Mouse (Mus musculus) stomach, embryonic 14.5 days (tissue): ENCODE data around the gene Chic2. TPM values are rescaled to one million over a fixed set of nuclear protein-coding genes. Genes with fewer than 3 reads are reported as not detected.

Experiments
- ATAC-seq: fragments of 200-750 bp; cut with Nextera tagmentation; 2 replicates; pipeline ENCODE4 v1.8.0; 2017; ENCODE audit warnings: low read depth, moderate TSS enrichment; ENCODE audit not compliant: insufficient number of reproducible peaks, insufficient read depth, low FRiP score
- H3K27ac ChIP-seq: fragments of 300-500 bp; sonication (generic); 2 replicates; pipeline ENCODE4 v1.5.1; 2014; ENCODE audit warnings: mild to moderate bottlenecking, low read length, moderate library complexity, mixed read lengths
- H3K27me3 ChIP-seq: fragments of 300-500 bp; sonication (generic); 2 replicates; pipeline ENCODE4 v1.6.1; 2014; ENCODE audit warnings: low read length, control low read depth, mixed read lengths; ENCODE audit not compliant: control insufficient read depth, insufficient read depth
- H3K36me3 ChIP-seq: fragments of 300-500 bp; sonication (generic); 2 replicates; pipeline ENCODE4 v1.6.1; 2014; ENCODE audit warnings: mild to moderate bottlenecking, control low read depth, low read length, moderate library complexity, mixed read lengths; ENCODE audit not compliant: control insufficient read depth, insufficient read depth
- H3K4me1 ChIP-seq: fragments of 300-500 bp; sonication (generic); 2 replicates; pipeline ENCODE4 v1.6.1; 2014; ENCODE audit warnings: low read length, control low read depth, mixed read lengths; ENCODE audit not compliant: control insufficient read depth, insufficient read depth
- H3K4me2 ChIP-seq: fragments of 300-500 bp; sonication (generic); replicated peaks from 2 replicates; pipeline ENCODE4 v1.6.1; 2014; ENCODE audit warnings: low read depth, low read length, control low read depth
- H3K4me3 ChIP-seq: fragments of 300-500 bp; sonication (generic); 2 replicates; pipeline ENCODE4 v1.5.1; 2014; ENCODE audit warnings: low read depth, low read length, control low read depth
- H3K9ac ChIP-seq: fragments of 300-500 bp; sonication (generic); replicated peaks from 2 replicates; pipeline ENCODE4 v1.6.1; 2014; ENCODE audit warnings: low read depth, mild to moderate bottlenecking, control low read depth, low read length, moderate library complexity, mixed read lengths
- H3K9me3 ChIP-seq: fragments of 300-500 bp; sonication (generic); 2 replicates; pipeline ENCODE4 v1.6.1; 2016; ENCODE audit warnings: low read depth, low read length, control low read depth; ENCODE audit not compliant: control insufficient read depth
- WGBS: fragments of 180-500 bp; shearing (Covaris S2); extraction: QIAGEN DNeasy Blood & Tissue Kit; methylation state at CpG from one replicate; pipeline ENCODE4 v1.1.7; 2014; 5-methylcytosine and 5-hydroxymethylcytosine counted together
- polyA plus RNA-seq: library from polyadenylated mRNA; unstranded; fragments of >200 nt; fragmentation: Nextera tagmentation; extraction: Ambion mirVana; gene quantifications from 2 replicates; pipeline ENCODE4 v1.2.1, GENCODE M21; 2014

Gene Chic2
- polyA plus RNA-seq, 1 experiment from 2014 or later, result 42.7 TPM

GRCm38 (mm10) chr5:75072532-75072931 lies 28.0 kb upstream of the Chic2 start:
- WGBS, result 15% methylated on average over 4 of the region's 4 CpGs
- Histone ChIP-seq H3K9me3 (no peaks in the 10 kb centered on the region), H3K9ac (no peak overlapping the region), H3K27ac (no peak overlapping the region), H3K4me1 (peaks cover 7% of the 10 kb centered on the region), H3K27me3 (peaks cover 73% of the 10 kb centered on the region), H3K4me3 (no peak overlapping the region), H3K36me3 (no peaks in the 10 kb centered on the region), H3K4me2 (no peak overlapping the region)
- no peak for ATAC-seq

DNA sequence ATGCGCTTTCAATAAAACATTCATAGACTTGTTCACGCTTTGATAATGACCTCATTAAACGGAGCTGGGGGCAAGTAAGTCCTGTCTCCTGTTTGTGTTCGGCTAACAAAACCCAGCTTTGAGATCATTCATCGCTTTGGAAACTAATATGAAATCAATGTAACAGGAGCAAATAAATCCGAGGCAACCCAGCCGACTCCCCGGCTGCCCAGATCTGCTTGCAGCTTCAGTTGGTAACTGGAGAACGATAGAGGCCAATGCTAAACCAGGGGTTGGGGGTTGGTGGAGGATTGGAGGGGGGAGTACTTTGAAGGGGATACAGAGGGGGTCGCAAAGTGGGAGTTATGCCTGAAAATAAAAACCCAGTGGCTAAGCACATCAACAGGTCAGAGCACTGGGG lies 27.4 kb upstream of the Chic2 start:
- no peak overlapping the region for H3K9ac ChIP-seq
- 6% methylated on average over 10 of the region's 10 CpGs for WGBS
- no peaks in the 10 kb centered on the region for H3K9me3 ChIP-seq
- no peaks in the 10 kb centered on the region for H3K36me3 ChIP-seq
- H3K4me3 ChIP-seq, result no peak overlapping the region
- H3K4me2 ChIP-seq, result no peak overlapping the region
- H3K27me3 ChIP-seq, result peaks cover 73% of the 10 kb centered on the region
- H3K27ac ChIP-seq, result no peak overlapping the region
- H3K4me1 ChIP-seq, result peaks cover 7% of the 10 kb centered on the region
- ATAC-seq, result no peak

DNA sequence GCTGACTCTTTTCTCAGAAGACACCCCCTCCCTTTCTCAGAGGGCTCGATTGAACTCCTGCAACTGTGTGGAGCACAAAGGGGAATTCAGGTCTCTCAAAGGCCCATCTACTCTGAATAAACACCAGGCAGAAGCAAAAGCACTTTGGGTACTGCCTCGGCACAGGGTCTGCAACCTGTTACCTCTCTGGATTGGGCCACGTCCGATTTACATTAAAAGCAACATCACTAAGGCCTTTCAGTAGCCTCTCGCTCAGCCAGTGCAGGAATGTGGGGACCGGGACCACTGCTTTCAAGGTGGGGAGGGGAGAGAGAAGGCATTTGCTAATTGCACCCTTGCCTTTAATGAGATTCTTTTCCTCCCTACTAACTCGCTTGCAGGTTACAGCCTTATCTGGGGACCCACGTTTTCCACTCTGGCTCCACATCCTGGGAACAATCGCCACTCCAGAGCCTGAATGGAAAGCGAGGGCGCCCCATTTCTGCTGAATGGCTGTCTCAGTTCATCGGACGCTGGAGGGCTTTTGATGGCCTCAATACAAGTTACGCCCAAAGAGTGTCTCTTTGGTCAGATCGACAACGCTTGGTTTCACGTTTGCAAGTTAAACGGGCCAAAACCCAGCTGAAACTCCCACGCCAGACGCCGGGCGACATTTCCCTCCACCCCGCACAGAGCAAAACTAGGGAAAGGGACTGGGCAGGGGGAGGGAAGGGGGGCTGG lies 26.2 kb upstream of the Chic2 start:
- no peak overlapping the region for H3K4me3 ChIP-seq
- no peaks in the 10 kb centered on the region for H3K36me3 ChIP-seq
- no peak overlapping the region for H3K27ac ChIP-seq
- peaks cover 63% of the 10 kb centered on the region for H3K27me3 ChIP-seq
- H3K9ac ChIP-seq, result no peak overlapping the region
- peaks cover 4% of the 10 kb centered on the region for H3K4me1 ChIP-seq
- no peaks in the 10 kb centered on the region for H3K9me3 ChIP-seq
- ATAC-seq, result no peak
- 4% methylated on average over 23 of the region's 23 CpGs for WGBS
- H3K4me2 ChIP-seq, result no peak overlapping the region

DNA sequence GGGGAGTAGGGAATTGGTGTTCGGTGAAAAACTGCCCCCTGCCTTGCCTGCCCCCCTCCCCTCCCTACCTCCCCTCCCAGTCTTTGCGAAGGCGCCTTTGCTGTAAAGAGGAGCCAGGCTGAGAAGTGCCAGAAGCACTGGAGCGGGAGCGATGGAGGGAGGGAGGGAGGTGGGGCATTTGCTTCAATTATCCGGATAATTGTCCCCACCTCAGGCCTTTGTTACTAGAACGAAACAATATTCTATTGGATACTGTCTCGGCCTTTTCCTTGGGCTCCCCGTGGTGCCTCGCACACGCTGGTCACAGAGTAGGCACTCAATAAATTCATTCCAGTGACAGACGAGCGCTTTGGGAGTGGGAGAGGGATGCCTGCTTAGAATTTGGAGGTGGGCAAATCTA lies 25.6 kb upstream of the Chic2 start:
- Histone ChIP-seq H3K4me2 (no peak overlapping the region), H3K36me3 (no peaks in the 10 kb centered on the region), H3K27ac (no peak overlapping the region), H3K9me3 (0 out of 2 replicates have a peak, but pooled peaks cover 5% of the 10 kb centered on the region), H3K27me3 (peaks cover 56% of the 10 kb centered on the region), H3K9ac (no peak overlapping the region), H3K4me1 (no peaks in the 10 kb centered on the region; the same call in 1 of the 2 replicates), H3K4me3 (no peak overlapping the region)
- WGBS, result 5% methylated on average over 13 of the region's 13 CpGs
- no peak for ATAC-seq

- H3K36me3 ChIP-seq, result no peaks in the 10 kb centered on the region
- 0 out of 2 replicates have a peak, but pooled peaks cover 7% of the 10 kb centered on the region for H3K9me3 ChIP-seq
- peak overlapping the region; percentile 48 for H3K4me3 ChIP-seq
- peak; percentile 81 for ATAC-seq
- 2% methylated on average over 29 of the region's 30 CpGs for WGBS
- peak overlapping the region; percentile 72 for H3K4me2 ChIP-seq
- H3K9ac ChIP-seq, result peak overlapping the region; percentile 38; the same call in 1 of the 2 replicates
- H3K27me3 ChIP-seq, result peaks cover 28% of the 10 kb centered on the region
- H3K4me1 ChIP-seq, result no peaks in the 10 kb centered on the region
- H3K27ac ChIP-seq, result no peak overlapping the region
These were observed 22.7 kb upstream of the Chic2 start for GRCm38 (mm10) chr5:75067125-75067756.

GRCm38 (mm10) chr5:75066715-75067114 lies 22.1 kb upstream of the Chic2 start:
- peak overlapping the region; percentile 48 for H3K4me3 ChIP-seq
- H3K36me3 ChIP-seq, result no peaks in the 10 kb centered on the region
- no peaks in the 10 kb centered on the region for H3K4me1 ChIP-seq
- H3K9me3 ChIP-seq, result 0 out of 2 replicates have a peak, but pooled peaks cover 7% of the 10 kb centered on the region
- 6% methylated on average over 7 of the region's 10 CpGs for WGBS
- peaks cover 28% of the 10 kb centered on the region for H3K27me3 ChIP-seq
- no peak overlapping the region for H3K9ac ChIP-seq
- H3K27ac ChIP-seq, result no peak overlapping the region
- H3K4me2 ChIP-seq, result peak overlapping the region; percentile 72
- ATAC-seq, result peak; percentile 35; the same call in 1 of the 2 replicates

- no peak for ATAC-seq
- peaks cover 2% of the 10 kb centered on the region for H3K27me3 ChIP-seq
- no peak overlapping the region for H3K9ac ChIP-seq
- 0 out of 2 replicates have a peak, but pooled peaks cover 7% of the 10 kb centered on the region for H3K9me3 ChIP-seq
- no peak overlapping the region for H3K4me3 ChIP-seq
- no peaks in the 10 kb centered on the region for H3K36me3 ChIP-seq
- no peak overlapping the region for H3K4me2 ChIP-seq
- H3K4me1 ChIP-seq, result no peaks in the 10 kb centered on the region
- WGBS, result 54% methylated on average over 4 of the region's 4 CpGs
- H3K27ac ChIP-seq, result no peak overlapping the region
These were observed 18.6 kb upstream of the Chic2 start for GRCm38 (mm10) chr5:75063177-75063576.

GRCm38 (mm10) chr5:75051109-75051508 lies 6.5 kb upstream of the Chic2 start:
- Histone ChIP-seq H3K4me1 (no peaks in the 10 kb centered on the region), H3K9ac (no peak overlapping the region), H3K4me2 (no peak overlapping the region), H3K36me3 (no peaks in the 10 kb centered on the region), H3K27ac (no peak overlapping the region), H3K4me3 (no peak overlapping the region), H3K9me3 (no peaks in the 10 kb centered on the region), H3K27me3 (no peaks in the 10 kb centered on the region)
- 78% methylated on average over 4 of the region's 4 CpGs for WGBS
- ATAC-seq, result no peak
